Mouse (Mus musculus) kidney, adult 2 months (tissue): ENCODE measurements at regions not wholly inside any gene's neighbourhood (a gene's known extent, or its start where the extent isn't known, plus 50 kb on each side); places are given as distances from the start of the nearest gene placed in this dataset.

Experiments used
- CTCF ChIP-seq: fragments of 200-500 bp; conservative IDR thresholded peaks from 2 replicates; pipeline ENCODE4 v1.5.1; 2011; ENCODE audit warnings: low read depth, mild to moderate bottlenecking, control low read depth, low read length, moderate library complexity, mixed read lengths; ENCODE audit not compliant: insufficient read depth, insufficient read length
- POLR2A ChIP-seq: fragments of 200-500 bp; IDR thresholded peaks from one replicate; pipeline ENCODE4 v1.6.1; 2011; ENCODE audit warnings: low read depth, low read length, control low read depth

DNA sequence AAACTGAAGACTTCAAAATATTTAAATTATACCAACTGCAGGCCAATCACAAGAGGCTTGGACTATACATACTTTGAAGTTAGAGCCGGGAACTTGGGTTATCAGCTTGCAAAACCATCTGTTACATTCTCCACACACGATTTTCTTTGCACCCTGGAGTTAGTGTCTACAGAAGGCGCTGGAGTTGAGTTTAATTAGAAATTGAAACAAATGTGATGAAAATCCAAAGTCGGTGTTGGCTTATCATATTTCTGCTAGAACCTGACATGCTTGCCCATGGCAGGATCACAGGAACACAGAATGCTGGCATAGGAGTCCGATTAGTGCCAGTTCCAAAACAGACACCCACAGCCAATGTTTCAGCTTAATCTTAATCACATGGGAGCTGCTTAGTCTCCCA is 239.8 kb upstream of the Gm5148 start:
- no peak for TF ChIP-seq POLR2A
- TF ChIP-seq CTCF, result no peak
